Mouse (Mus musculus) intestine, embryonic 15.5 days (tissue): ENCODE data around the gene Tmem178. TPM values are rescaled to one million over a fixed set of nuclear protein-coding genes. Genes with fewer than 3 reads are reported as not detected.

Experiments
- ATAC-seq: fragments of 200-750 bp; cut with Nextera tagmentation; 2 replicates; pipeline ENCODE4 v1.8.0; 2017; ENCODE audit warnings: moderate TSS enrichment, moderate library complexity
- H3K27ac ChIP-seq: fragments of 300-500 bp; sonication (generic); 2 replicates; pipeline ENCODE4 v1.5.1; 2015; ENCODE audit warnings: mild to moderate bottlenecking, inconsistent platforms
- H3K27me3 ChIP-seq: fragments of 300-500 bp; sonication (generic); replicated peaks from 2 replicates; pipeline ENCODE4 v1.6.1; 2015; ENCODE audit warnings: inconsistent platforms
- H3K36me3 ChIP-seq: fragments of 300-500 bp; sonication (generic); 2 replicates; pipeline ENCODE4 v1.6.1; 2015; ENCODE audit warnings: inconsistent platforms
- H3K4me1 ChIP-seq: fragments of 300-500 bp; sonication (generic); replicated peaks from 2 replicates; pipeline ENCODE4 v1.6.1; 2015; ENCODE audit warnings: inconsistent platforms
- H3K4me2 ChIP-seq: fragments of 300-500 bp; sonication (generic); replicated peaks from 2 replicates; pipeline ENCODE4 v1.6.1; 2015; ENCODE audit warnings: mild to moderate bottlenecking, inconsistent platforms
- H3K4me3 ChIP-seq: fragments of 300-500 bp; sonication (generic); replicated peaks from 2 replicates; pipeline ENCODE4 v1.5.1; 2015; ENCODE audit warnings: inconsistent platforms
- H3K9ac ChIP-seq: fragments of 300-500 bp; sonication (generic); 2 replicates; pipeline ENCODE4 v1.6.1; 2015; ENCODE audit warnings: inconsistent platforms
- H3K9me3 ChIP-seq: fragments of 300-500 bp; sonication (generic); 2 replicates; pipeline ENCODE4 v1.6.1; 2016; ENCODE audit warnings: inconsistent platforms
- WGBS: fragments of 180-500 bp; shearing (Covaris S2); methylation state at CpG from one replicate; pipeline ENCODE4 v1.1.7; 2015; 5-methylcytosine and 5-hydroxymethylcytosine counted together
- polyA plus RNA-seq: library from polyadenylated mRNA; unstranded; fragments of >200 nt; fragmentation: Nextera tagmentation; extraction: Ambion mirVana; gene quantifications from 2 replicates; pipeline ENCODE4 v1.2.1, GENCODE M21; 2015

Tmem178 gene
- polyA plus RNA-seq, 1 experiment from 2014 or later, result 2.6 TPM

DNA sequence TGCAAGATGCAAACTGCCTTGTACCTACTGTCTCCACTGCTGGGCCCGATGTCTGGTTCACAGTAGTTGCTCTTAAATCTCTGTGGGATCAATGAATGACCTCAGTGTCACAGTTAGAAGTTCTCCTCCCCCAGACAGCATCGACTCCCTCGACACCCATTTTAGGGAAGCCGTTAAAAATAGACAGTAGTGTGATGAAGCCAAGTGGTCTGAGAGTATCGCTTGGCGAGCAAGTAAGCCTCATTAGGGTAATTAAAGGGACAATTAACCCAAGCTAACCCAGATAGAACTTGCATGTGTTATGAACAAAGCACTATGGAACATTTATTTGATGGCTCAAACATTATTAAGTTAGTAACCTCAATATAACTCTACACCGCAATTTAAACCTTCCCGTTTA is 60.9 kb downstream of the Tmem178 start:
- Histone ChIP-seq H3K36me3 (no peaks in the 10 kb centered on the region), H3K4me3 (no peak overlapping the region), H3K9ac (no peak overlapping the region), H3K4me1 (no peaks in the 10 kb centered on the region; the same call in 1 of the 2 replicates), H3K9me3 (no peaks in the 10 kb centered on the region), H3K27ac (no peak overlapping the region), H3K27me3 (no peaks in the 10 kb centered on the region), H3K4me2 (no peak overlapping the region)
- ATAC-seq, result no peak
- 66% methylated on average over 8 of the region's 8 CpGs for WGBS

DNA sequence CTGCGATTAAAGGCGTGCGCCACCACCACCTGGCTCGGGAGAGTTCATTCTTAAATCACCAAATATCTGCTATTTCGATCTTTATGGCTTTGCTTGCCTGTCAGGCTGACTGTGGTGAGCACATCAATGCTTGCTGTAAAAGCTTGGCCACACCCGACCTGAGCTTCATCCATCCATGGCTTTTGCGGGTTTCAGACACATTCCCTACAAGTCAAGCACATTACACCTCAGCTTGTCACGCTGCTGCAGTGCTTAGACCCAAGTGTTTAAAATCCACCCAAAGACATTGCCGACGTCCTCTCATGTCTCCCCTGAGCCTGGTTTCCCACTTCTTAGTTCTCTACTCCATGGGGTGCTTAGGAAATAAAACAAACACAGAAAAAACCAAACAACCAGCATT is 64.7 kb downstream of the Tmem178 start:
- H3K27ac ChIP-seq, result no peak overlapping the region
- H3K4me3 ChIP-seq, result no peak overlapping the region
- no peak for ATAC-seq
- H3K4me1 ChIP-seq, result peaks cover 5% of the 10 kb centered on the region
- H3K27me3 ChIP-seq, result no peaks in the 10 kb centered on the region
- no peaks in the 10 kb centered on the region for H3K36me3 ChIP-seq
- WGBS, result 78% methylated on average over 10 of the region's 10 CpGs
- H3K9ac ChIP-seq, result no peak overlapping the region
- H3K9me3 ChIP-seq, result no peaks in the 10 kb centered on the region
- no peak overlapping the region for H3K4me2 ChIP-seq

DNA sequence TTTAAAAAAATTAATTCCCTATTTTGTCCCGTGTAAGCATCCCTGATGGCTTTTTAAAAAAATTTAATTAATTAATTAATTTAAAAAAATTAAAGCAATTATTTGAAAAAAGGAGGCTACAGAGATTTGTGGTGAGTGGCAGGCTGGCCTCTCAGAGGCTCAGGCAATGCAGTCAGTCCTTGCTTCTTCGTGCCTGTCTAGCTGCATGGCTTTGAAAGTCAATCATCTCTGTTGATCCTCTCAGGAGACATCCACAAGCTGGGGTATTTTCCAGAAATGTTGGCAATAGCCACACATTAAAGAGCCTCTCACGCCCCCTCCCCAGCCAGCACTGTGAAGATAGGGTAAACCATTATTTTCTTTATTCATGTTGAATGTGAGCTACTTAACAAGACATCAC is 65.8 kb downstream of the Tmem178 start:
- no peak for ATAC-seq
- WGBS, result 65% methylated on average over 3 of the region's 3 CpGs
- Histone ChIP-seq H3K4me3 (no peak overlapping the region), H3K36me3 (no peaks in the 10 kb centered on the region), H3K4me2 (no peak overlapping the region), H3K27ac (no peak overlapping the region), H3K9me3 (no peaks in the 10 kb centered on the region), H3K9ac (no peak overlapping the region), H3K27me3 (no peaks in the 10 kb centered on the region), H3K4me1 (peaks cover 5% of the 10 kb centered on the region; the same call in 1 of the 2 replicates)

GRCm38 (mm10) chr17:81010844-81011685 is 66.6 kb downstream of the Tmem178 start:
- H3K9ac ChIP-seq, result no peak overlapping the region
- no peak overlapping the region for H3K4me3 ChIP-seq
- H3K4me2 ChIP-seq, result 0 out of 2 replicates have a peak overlapping the region, but pooled peaks have one; percentile 5
- 0 out of 2 replicates have a peak overlapping the region, but pooled peaks have one; percentile 9 for H3K27ac ChIP-seq
- H3K27me3 ChIP-seq, result no peaks in the 10 kb centered on the region
- H3K4me1 ChIP-seq, result peaks cover 5% of the 10 kb centered on the region; the same call in 1 of the 2 replicates
- no peaks in the 10 kb centered on the region for H3K36me3 ChIP-seq
- ATAC-seq, result peak; percentile 43; the same call in 1 of the 2 replicates
- H3K9me3 ChIP-seq, result no peaks in the 10 kb centered on the region
- WGBS, result 57% methylated on average over 18 of the region's 18 CpGs

- Histone ChIP-seq H3K27me3 (no peaks in the 10 kb centered on the region), H3K9ac (no peak overlapping the region), H3K9me3 (no peaks in the 10 kb centered on the region), H3K4me3 (no peak overlapping the region), H3K4me1 (peaks cover 5% of the 10 kb centered on the region; the same call in 1 of the 2 replicates), H3K36me3 (no peaks in the 10 kb centered on the region), H3K4me2 (no peak overlapping the region), H3K27ac (no peak overlapping the region)
- ATAC-seq, result peak; percentile 85
- WGBS, result 33% methylated on average over 4 of the region's 4 CpGs
These were observed 71.5 kb downstream of the Tmem178 start for GRCm38 (mm10) chr17:81015814-81016447.

- Histone ChIP-seq H3K27me3 (no peaks in the 10 kb centered on the region), H3K4me1 (no peaks in the 10 kb centered on the region), H3K4me3 (no peak overlapping the region), H3K9ac (no peak overlapping the region), H3K9me3 (no peaks in the 10 kb centered on the region), H3K27ac (no peak overlapping the region), H3K36me3 (no peaks in the 10 kb centered on the region), H3K4me2 (no peak overlapping the region)
- peak; percentile 15; the same call in 1 of the 2 replicates for ATAC-seq
- WGBS, result 62% methylated on average over 1 of the region's 1 CpGs
These were observed 72.7 kb downstream of the Tmem178 start for GRCm38 (mm10) chr17:81017132-81017531.

GRCm38 (mm10) chr17:81027331-81027730 is 82.9 kb downstream of the Tmem178 start:
- Histone ChIP-seq H3K27ac (no peak overlapping the region), H3K9ac (no peak overlapping the region), H3K4me3 (no peak overlapping the region), H3K27me3 (no peaks in the 10 kb centered on the region), H3K9me3 (no peaks in the 10 kb centered on the region), H3K36me3 (peaks cover 2% of the 10 kb centered on the region; the same call in 1 of the 2 replicates), H3K4me2 (no peak overlapping the region), H3K4me1 (no peaks in the 10 kb centered on the region)
- 95% methylated on average over 6 of the region's 6 CpGs for WGBS
- ATAC-seq, result no peak

DNA sequence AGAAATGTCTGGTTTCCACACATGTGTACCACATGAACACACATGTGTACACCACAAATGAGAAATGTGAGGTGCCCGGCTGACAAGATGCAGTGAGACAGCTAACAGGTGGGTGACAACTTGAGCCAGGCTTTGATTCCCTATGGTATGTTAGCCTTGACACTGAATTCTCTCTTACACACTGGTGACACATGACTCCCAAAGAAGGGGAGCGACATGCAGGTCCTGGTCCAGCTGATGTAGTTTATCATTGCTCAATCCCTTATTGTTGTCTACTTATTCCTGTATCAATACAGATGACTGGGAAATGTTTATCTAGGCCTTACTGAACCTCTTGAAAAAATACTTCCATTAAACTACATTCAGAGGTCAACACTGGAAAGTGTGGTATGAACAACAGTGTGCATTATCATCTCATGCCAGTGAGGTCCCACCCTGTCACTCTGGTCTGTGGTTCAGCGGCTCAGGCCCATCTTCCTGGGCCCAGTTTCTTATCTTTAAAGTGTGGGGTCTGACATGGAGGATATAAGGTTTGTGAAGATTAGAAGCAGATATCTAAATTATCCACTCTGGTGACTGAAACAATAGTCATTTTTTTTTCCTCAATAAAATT is 87.5 kb downstream of the Tmem178 start:
- Histone ChIP-seq H3K36me3 (no peaks in the 10 kb centered on the region; the same call in 1 of the 2 replicates), H3K4me3 (no peak overlapping the region), H3K27ac (no peak overlapping the region), H3K4me1 (no peaks in the 10 kb centered on the region), H3K9ac (no peak overlapping the region), H3K9me3 (no peaks in the 10 kb centered on the region), H3K27me3 (no peaks in the 10 kb centered on the region), H3K4me2 (no peak overlapping the region)
- 91% methylated on average over 3 of the region's 3 CpGs for WGBS
- no peak for ATAC-seq

DNA sequence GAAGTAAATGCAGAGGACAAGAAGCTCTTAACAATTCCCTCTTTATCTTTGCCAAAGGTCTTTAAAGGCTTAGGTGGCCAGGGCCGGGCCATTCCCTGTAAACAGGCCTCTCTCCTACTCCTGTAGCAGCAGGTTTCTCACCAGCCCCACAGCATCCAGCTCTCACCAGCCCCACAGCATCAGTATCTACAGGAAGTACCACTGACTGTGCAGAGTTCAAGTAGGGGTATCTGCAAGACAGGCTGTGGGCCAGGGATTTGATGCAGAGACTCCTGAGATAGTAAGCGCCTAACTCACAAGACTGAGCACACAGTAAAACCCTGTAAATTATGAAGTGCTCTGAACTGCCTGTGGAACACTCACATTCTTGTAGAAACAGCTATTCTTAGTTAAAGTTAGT is 88.5 kb downstream of the Tmem178 start:
- ATAC-seq, result no peak
- H3K36me3 ChIP-seq, result peaks cover under 1% of the 10 kb centered on the region; the same call in 1 of the 2 replicates
- no peak overlapping the region for H3K4me3 ChIP-seq
- no peak overlapping the region for H3K4me2 ChIP-seq
- no peaks in the 10 kb centered on the region for H3K4me1 ChIP-seq
- no peaks in the 10 kb centered on the region for H3K9me3 ChIP-seq
- WGBS, result 72% methylated on average over 2 of the region's 2 CpGs
- H3K9ac ChIP-seq, result no peak overlapping the region
- no peak overlapping the region for H3K27ac ChIP-seq
- no peaks in the 10 kb centered on the region for H3K27me3 ChIP-seq

GRCm38 (mm10) chr17:81035354-81035753 is 90.9 kb downstream of the Tmem178 start:
- H3K27me3 ChIP-seq, result no peaks in the 10 kb centered on the region
- no peak overlapping the region for H3K4me3 ChIP-seq
- no peaks in the 10 kb centered on the region for H3K9me3 ChIP-seq
- no peak overlapping the region for H3K4me2 ChIP-seq
- WGBS, result 78% methylated on average over 5 of the region's 5 CpGs
- no peaks in the 10 kb centered on the region for H3K4me1 ChIP-seq
- no peak overlapping the region for H3K27ac ChIP-seq
- H3K9ac ChIP-seq, result no peak overlapping the region
- no peak for ATAC-seq
- H3K36me3 ChIP-seq, result peaks cover 4% of the 10 kb centered on the region; the same call in 1 of the 2 replicates

- Histone ChIP-seq H3K4me3 (no peak overlapping the region), H3K4me2 (no peak overlapping the region), H3K9ac (no peak overlapping the region), H3K27me3 (no peaks in the 10 kb centered on the region), H3K9me3 (no peaks in the 10 kb centered on the region), H3K36me3 (peaks cover 4% of the 10 kb centered on the region; the same call in 1 of the 2 replicates), H3K4me1 (no peaks in the 10 kb centered on the region), H3K27ac (no peak overlapping the region)
- 87% methylated on average over 2 of the region's 2 CpGs for WGBS
- ATAC-seq, result peak; percentile 41; the same call in 1 of the 2 replicates
These were observed 94.4 kb downstream of the Tmem178 start for GRCm38 (mm10) chr17:81038707-81039408.

DNA sequence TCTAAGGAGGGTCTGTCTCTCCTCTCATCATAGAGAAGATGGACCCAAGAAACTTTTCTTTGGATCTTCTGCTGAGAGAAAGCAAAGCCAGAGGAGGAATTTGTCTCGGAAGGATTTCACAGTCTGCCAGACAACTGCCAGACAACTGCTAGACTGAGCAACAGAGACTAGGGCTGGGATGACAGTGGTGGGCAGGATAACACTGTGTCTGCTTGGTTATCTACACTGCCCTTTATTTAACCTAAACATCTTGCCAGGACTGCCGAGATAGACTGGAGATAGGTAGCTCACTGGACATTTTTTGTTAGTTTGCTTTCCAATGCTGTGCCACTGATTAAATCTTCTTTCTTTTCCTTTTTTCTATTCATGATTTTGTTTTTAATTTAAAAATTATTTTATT is 97.2 kb downstream of the Tmem178 start:
- H3K27ac ChIP-seq, result no peak overlapping the region
- no peaks in the 10 kb centered on the region for H3K4me1 ChIP-seq
- H3K4me3 ChIP-seq, result no peak overlapping the region
- WGBS, result 69% methylated on average over 2 of the region's 2 CpGs
- no peak overlapping the region for H3K9ac ChIP-seq
- no peaks in the 10 kb centered on the region for H3K9me3 ChIP-seq
- no peaks in the 10 kb centered on the region for H3K27me3 ChIP-seq
- peaks cover 4% of the 10 kb centered on the region; the same call in 1 of the 2 replicates for H3K36me3 ChIP-seq
- H3K4me2 ChIP-seq, result no peak overlapping the region
- ATAC-seq, result no peak
